Mouse (Mus musculus): ENCODE data around the gene Slc27a3. TPM values are rescaled to one million over a fixed set of nuclear protein-coding genes. Genes with fewer than 3 reads are reported as not detected.
"Not testable (repeated sequence)": the region's sequence is repeated elsewhere in the genome, so short reads cannot be mapped to it uniquely, and the experiment has no call there.

Gene Slc27a3
- total and polyA plus RNA-seq, 2 experiments from 2014 or later: 25.0 to 47.4 TPM

DNA sequence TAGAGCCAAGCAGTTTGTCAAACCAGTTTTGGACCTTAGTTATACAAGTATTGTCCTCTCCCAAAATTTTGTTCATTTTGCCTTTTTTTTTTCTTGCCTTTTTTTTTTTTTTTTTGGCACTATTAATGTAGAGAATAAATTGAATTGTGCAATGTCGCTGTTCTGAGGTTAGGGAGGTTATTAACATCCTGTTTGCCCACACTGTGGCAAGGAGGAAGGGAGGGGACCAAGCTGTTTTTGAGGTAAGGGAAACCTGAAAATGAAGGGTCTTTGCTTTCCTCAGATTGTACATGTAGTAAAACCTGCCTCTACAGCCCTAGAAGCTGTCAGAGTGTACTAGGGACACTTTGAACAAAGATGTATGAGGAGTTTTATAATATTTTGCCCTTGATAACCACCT lies 30.5 kb downstream of the Slc27a3 start:
- no peak overlapping the region for H3K9ac ChIP-seq
- H3K4me2 ChIP-seq (ENCODE audit: low read depth): no peak overlapping the region
- 96% methylated on average over 1 of the region's 1 CpGs for WGBS
- no peak overlapping the region for H3K4me3 ChIP-seq (ENCODE audit: low read depth, low read length)
- DNase-seq (no peak), ATAC-seq (no peak)
- no peaks in the 10 kb centered on the region for H3K4me1 ChIP-seq (ENCODE audit: insufficient read depth)
- no peaks in the 10 kb centered on the region for H3K9me3 ChIP-seq (ENCODE audit: low read length)
- no peaks in the 10 kb centered on the region for H3K27me3 ChIP-seq (ENCODE audit: insufficient read depth, low read length)
- no peak for TF ChIP-seq CTCF (IDR thresholded peaks at IDR 0.05; ENCODE audit: low read depth)
- H3K27ac ChIP-seq (ENCODE audit: low read depth, low read length): no peak overlapping the region
- H3K36me3 ChIP-seq (ENCODE audit: insufficient read depth): peaks cover 58% of the 10 kb centered on the region

DNA sequence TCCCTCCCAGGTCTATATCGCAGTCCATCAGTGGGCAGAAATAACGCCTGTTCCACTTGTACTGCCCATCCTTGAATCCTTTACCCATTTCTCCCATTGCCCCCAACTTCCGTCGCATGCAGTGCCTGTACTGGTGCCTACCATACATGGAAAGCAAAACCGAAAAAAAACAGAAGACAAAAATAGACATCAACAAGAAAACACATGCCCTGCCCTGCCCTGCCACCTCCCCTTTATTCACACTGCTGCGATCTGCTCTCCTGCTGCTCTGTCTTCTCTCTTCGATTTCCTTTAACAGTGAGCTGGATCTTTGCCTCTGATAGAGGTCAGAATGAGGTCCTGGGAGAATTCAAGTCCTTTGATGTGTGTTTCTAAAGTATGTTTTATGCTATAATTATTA lies 31.8 kb downstream of the Slc27a3 start:
- H3K4me3 ChIP-seq (ENCODE audit: low read depth, low read length): no peak overlapping the region
- H3K4me1 ChIP-seq (ENCODE audit: insufficient read depth): no peaks in the 10 kb centered on the region
- H3K4me2 ChIP-seq (ENCODE audit: low read depth): no peak overlapping the region
- no peaks in the 10 kb centered on the region for H3K9me3 ChIP-seq (ENCODE audit: low read length)
- no peak for TF ChIP-seq CTCF (IDR thresholded peaks at IDR 0.05; ENCODE audit: low read depth)
- H3K27ac ChIP-seq (ENCODE audit: low read depth, low read length): no peak overlapping the region
- DNase-seq (no peak), ATAC-seq (no peak)
- H3K36me3 ChIP-seq (ENCODE audit: insufficient read depth): peaks cover 71% of the 10 kb centered on the region
- no peaks in the 10 kb centered on the region for H3K27me3 ChIP-seq (ENCODE audit: insufficient read depth, low read length)
- WGBS: 90% methylated on average over 7 of the region's 7 CpGs
- no peak overlapping the region for H3K9ac ChIP-seq

GRCm38 (mm10) chr3:90347847-90348246 lies 41.9 kb downstream of the Slc27a3 start:
- peaks cover 29% of the 10 kb centered on the region for H3K36me3 ChIP-seq (ENCODE audit: insufficient read depth)
- WGBS: 97% methylated on average over 4 of the region's 4 CpGs
- H3K4me2 ChIP-seq (ENCODE audit: low read depth): no peak overlapping the region
- no peak overlapping the region for H3K9ac ChIP-seq
- no peak for TF ChIP-seq CTCF (IDR thresholded peaks at IDR 0.05; ENCODE audit: low read depth)
- no peak overlapping the region for H3K4me3 ChIP-seq (ENCODE audit: low read depth, low read length)
- no peaks in the 10 kb centered on the region for H3K4me1 ChIP-seq (ENCODE audit: insufficient read depth)
- no peaks in the 10 kb centered on the region for H3K9me3 ChIP-seq (ENCODE audit: low read length)
- no peak for ATAC-seq
- no peaks in the 10 kb centered on the region for H3K27me3 ChIP-seq (ENCODE audit: insufficient read depth, low read length)
- no peak overlapping the region for H3K27ac ChIP-seq (ENCODE audit: low read depth, low read length)
- DNase-seq: no peak

DNA sequence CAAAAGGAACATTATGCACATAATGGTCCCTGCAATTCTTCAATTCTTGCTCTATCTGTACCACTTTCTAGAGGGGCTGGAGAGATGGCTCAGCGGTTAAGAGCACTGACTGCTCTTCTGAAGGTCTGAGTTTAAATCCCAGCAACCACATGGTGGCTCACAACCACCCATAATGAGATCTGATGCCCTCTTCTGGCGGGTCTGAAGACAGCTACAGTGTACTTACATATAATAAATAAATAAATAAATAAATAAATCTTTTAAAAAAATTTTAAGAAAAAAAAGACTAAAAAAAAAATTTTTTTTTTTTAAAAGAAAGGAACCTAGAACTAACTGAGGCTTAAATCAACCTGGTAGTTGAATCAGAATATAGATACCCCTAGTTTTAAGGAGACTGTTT lies 46.9 kb downstream of the Slc27a3 start:
- not testable (repeated sequence) for H3K4me1 ChIP-seq (ENCODE audit: insufficient read depth); H3K9me3 ChIP-seq (ENCODE audit: low read length); H3K27ac ChIP-seq (ENCODE audit: low read depth, low read length); H3K27me3 ChIP-seq (ENCODE audit: insufficient read depth, low read length); H3K4me3 ChIP-seq (ENCODE audit: low read depth, low read length); DNase-seq; H3K36me3 ChIP-seq (ENCODE audit: insufficient read depth); H3K9ac ChIP-seq; ATAC-seq; H3K4me2 ChIP-seq (ENCODE audit: low read depth)
- 63% methylated on average over 2 of the region's 2 CpGs for WGBS

GRCm38 (mm10) chr3:90340177-90340576 lies 49.6 kb downstream of the Slc27a3 start:
- DNase-seq (no peak), ATAC-seq (no peak)
- Histone ChIP-seq H3K4me3 (ENCODE audit: low read depth, low read length) (no peak overlapping the region), H3K27me3 (ENCODE audit: insufficient read depth, low read length) (no peaks in the 10 kb centered on the region), H3K4me1 (ENCODE audit: insufficient read depth) (no peaks in the 10 kb centered on the region), H3K9me3 (ENCODE audit: low read length) (no peaks in the 10 kb centered on the region), H3K9ac (no peak overlapping the region), H3K27ac (ENCODE audit: low read depth, low read length) (no peak overlapping the region), H3K36me3 (ENCODE audit: insufficient read depth) (no peaks in the 10 kb centered on the region), H3K4me2 (ENCODE audit: low read depth) (no peak overlapping the region)
- TF ChIP-seq CTCF (IDR thresholded peaks at IDR 0.05; ENCODE audit: low read depth): no peak

DNA sequence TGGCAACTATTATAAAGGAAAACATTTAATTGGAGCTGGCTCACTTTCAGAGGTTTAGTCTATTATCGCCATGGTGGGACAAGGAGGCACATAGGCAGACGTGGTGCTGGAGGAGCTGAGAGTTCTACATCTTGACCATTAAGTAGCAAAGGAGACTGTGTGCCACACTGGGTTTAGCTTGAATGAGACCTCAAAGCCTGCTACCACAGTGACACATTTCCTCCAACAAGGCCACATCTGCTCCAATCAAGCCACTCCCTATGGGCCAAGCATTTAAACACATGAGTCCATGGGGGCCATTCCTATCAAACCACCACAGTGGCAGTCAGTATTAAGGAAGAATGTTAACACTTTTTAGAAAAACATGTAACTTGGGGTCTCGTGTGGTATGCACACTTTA lies 51.5 kb downstream of the Slc27a3 start:
- no peak overlapping the region for H3K4me2 ChIP-seq (ENCODE audit: low read depth)
- ATAC-seq (no peak), DNase-seq (no peak)
- no peaks in the 10 kb centered on the region for H3K9me3 ChIP-seq (ENCODE audit: low read length)
- WGBS: 48% methylated on average over 3 of the region's 3 CpGs
- no peak for TF ChIP-seq CTCF (IDR thresholded peaks at IDR 0.05; ENCODE audit: low read depth)
- no peaks in the 10 kb centered on the region for H3K4me1 ChIP-seq (ENCODE audit: insufficient read depth)
- H3K36me3 ChIP-seq (ENCODE audit: insufficient read depth): no peaks in the 10 kb centered on the region
- no peak overlapping the region for H3K9ac ChIP-seq
- H3K27ac ChIP-seq (ENCODE audit: low read depth, low read length): no peak overlapping the region
- no peak overlapping the region for H3K4me3 ChIP-seq (ENCODE audit: low read depth, low read length)
- H3K27me3 ChIP-seq (ENCODE audit: insufficient read depth, low read length): no peaks in the 10 kb centered on the region

DNA sequence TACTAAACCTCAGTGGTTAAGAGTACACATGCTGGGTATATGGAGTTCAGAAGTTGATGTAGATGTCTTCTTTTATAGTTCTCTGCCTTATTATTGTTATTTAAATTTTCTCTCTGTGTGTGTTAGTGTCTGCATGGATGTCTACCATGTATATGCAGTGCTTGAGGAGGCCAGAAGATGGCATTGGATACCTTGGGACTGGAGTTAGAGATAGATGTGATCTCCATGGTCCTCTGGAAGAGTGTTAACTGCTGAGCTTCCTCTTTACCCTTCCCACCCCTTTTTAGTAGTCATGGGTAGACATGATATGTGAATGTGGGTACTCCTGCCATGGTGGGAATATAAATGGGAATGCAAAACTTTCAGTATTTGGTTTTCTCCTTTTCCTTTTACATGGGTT lies 54.2 kb downstream of the Slc27a3 start:
- Histone ChIP-seq H3K4me1 (ENCODE audit: insufficient read depth) (no peaks in the 10 kb centered on the region), H3K27ac (ENCODE audit: low read depth, low read length) (no peak overlapping the region), H3K4me2 (ENCODE audit: low read depth) (no peak overlapping the region), H3K4me3 (ENCODE audit: low read depth, low read length) (no peak overlapping the region), H3K27me3 (ENCODE audit: insufficient read depth, low read length) (no peaks in the 10 kb centered on the region), H3K36me3 (ENCODE audit: insufficient read depth) (no peaks in the 10 kb centered on the region), H3K9ac (no peak overlapping the region), H3K9me3 (ENCODE audit: low read length) (no peaks in the 10 kb centered on the region)
- TF ChIP-seq CTCF (IDR thresholded peaks at IDR 0.05; ENCODE audit: low read depth): no peak
- DNase-seq (no peak), ATAC-seq (no peak)

Other genes with a start within 250 kb of the Slc27a3 start
- gene Rps27, start 176.3 kb downstream of the Slc27a3 start, total RNA-seq (2014; rRNA removed): 2,552 and 3,359 TPM in 2 replicates
- 824 and 1,232 TPM in 2 replicates for gene Rps27, start 176.3 kb downstream of the Slc27a3 start, polyA plus RNA-seq (2015; fragmentation: Nextera tagmentation; extraction: Ambion mirVana)
- 9.8 and 11.4 TPM in 2 replicates for gene Rab13, start 176.2 kb downstream of the Slc27a3 start, total RNA-seq (2014; rRNA removed)
- gene Rab13, start 176.2 kb downstream of the Slc27a3 start, polyA plus RNA-seq (2015; fragmentation: Nextera tagmentation; extraction: Ambion mirVana): 16.3 and 20.1 TPM in 2 replicates
- gene Jtb, start 158.3 kb downstream of the Slc27a3 start, total RNA-seq (2014; rRNA removed): 70.1 and 75.7 TPM in 2 replicates
- gene Jtb, start 158.3 kb downstream of the Slc27a3 start, polyA plus RNA-seq (2015; fragmentation: Nextera tagmentation; extraction: Ambion mirVana): 131 and 139 TPM in 2 replicates
- gene Creb3l4, start 146.4 kb downstream of the Slc27a3 start, total RNA-seq (2014; rRNA removed): 1.4 and 2.7 TPM in 2 replicates
- 0.91 and 1.0 TPM in 2 replicates for gene Creb3l4, start 146.4 kb downstream of the Slc27a3 start, polyA plus RNA-seq (2015; fragmentation: Nextera tagmentation; extraction: Ambion mirVana)
- gene Slc39a1, start 141.8 kb downstream of the Slc27a3 start, total RNA-seq (2014; rRNA removed): 68.1 and 72.0 TPM in 2 replicates
- 50.0 and 51.6 TPM in 2 replicates for gene Slc39a1, start 141.8 kb downstream of the Slc27a3 start, polyA plus RNA-seq (2015; fragmentation: Nextera tagmentation; extraction: Ambion mirVana)
- 13.9 and 17.2 TPM in 2 replicates for gene Crtc2, start 135.8 kb downstream of the Slc27a3 start, total RNA-seq (2014; rRNA removed)
- 12.9 and 14.7 TPM in 2 replicates for gene Crtc2, start 135.8 kb downstream of the Slc27a3 start, polyA plus RNA-seq (2015; fragmentation: Nextera tagmentation; extraction: Ambion mirVana)
- gene Dennd4b, start 124.8 kb downstream of the Slc27a3 start, total RNA-seq (2014; rRNA removed): 20.1 and 29.8 TPM in 2 replicates
- 4.4 and 5.1 TPM in 2 replicates for gene Dennd4b, start 124.8 kb downstream of the Slc27a3 start, polyA plus RNA-seq (2015; fragmentation: Nextera tagmentation; extraction: Ambion mirVana)
- gene Gatad2b, start 96.8 kb downstream of the Slc27a3 start, total RNA-seq (2014; rRNA removed): 29.5 and 34.1 TPM in 2 replicates
- gene Gatad2b, start 96.8 kb downstream of the Slc27a3 start, polyA plus RNA-seq (2015; fragmentation: Nextera tagmentation; extraction: Ambion mirVana): 6.9 and 12.6 TPM in 2 replicates
- gene Ints3, start 43.7 kb upstream of the Slc27a3 start, total RNA-seq (2014; rRNA removed): 49.7 and 51.5 TPM in 2 replicates
- 16.0 and 20.6 TPM in 2 replicates for gene Ints3, start 43.7 kb upstream of the Slc27a3 start, polyA plus RNA-seq (2015; fragmentation: Nextera tagmentation; extraction: Ambion mirVana)
- 2.7 and 6.9 TPM in 2 replicates for gene Npr1, start 75.9 kb upstream of the Slc27a3 start, total RNA-seq (2014; rRNA removed)
- 1.7 and 2.1 TPM in 2 replicates for gene Npr1, start 75.9 kb upstream of the Slc27a3 start, polyA plus RNA-seq (2015; fragmentation: Nextera tagmentation; extraction: Ambion mirVana)
- 199 and 239 TPM in 2 replicates for gene Ilf2, start 86.2 kb upstream of the Slc27a3 start, total RNA-seq (2014; rRNA removed)
- gene Ilf2, start 86.2 kb upstream of the Slc27a3 start, polyA plus RNA-seq (2015; fragmentation: Nextera tagmentation; extraction: Ambion mirVana): 170 and 191 TPM in 2 replicates
- gene Snapin, start 101.1 kb upstream of the Slc27a3 start, total RNA-seq (2014; rRNA removed): 41.4 and 48.2 TPM in 2 replicates
- 79.1 and 80.4 TPM in 2 replicates for gene Snapin, start 101.1 kb upstream of the Slc27a3 start, polyA plus RNA-seq (2015; fragmentation: Nextera tagmentation; extraction: Ambion mirVana)
- gene Chtop, start 119.6 kb upstream of the Slc27a3 start, total RNA-seq (2014; rRNA removed): 272 and 302 TPM in 2 replicates
- gene Chtop, start 119.6 kb upstream of the Slc27a3 start, polyA plus RNA-seq (2015; fragmentation: Nextera tagmentation; extraction: Ambion mirVana): 179 and 186 TPM in 2 replicates
- 16.1 and 33.6 TPM in 2 replicates for gene S100a1, start 124.5 kb upstream of the Slc27a3 start, total RNA-seq (2014; rRNA removed)
- 47.0 and 52.8 TPM in 2 replicates for gene S100a1, start 124.5 kb upstream of the Slc27a3 start, polyA plus RNA-seq (2015; fragmentation: Nextera tagmentation; extraction: Ambion mirVana)
- gene S100a13, start 124.5 kb upstream of the Slc27a3 start, total RNA-seq (2014; rRNA removed): 8.4 and 11.2 TPM in 2 replicates
- 16.1 and 20.5 TPM in 2 replicates for gene S100a13, start 124.5 kb upstream of the Slc27a3 start, polyA plus RNA-seq (2015; fragmentation: Nextera tagmentation; extraction: Ambion mirVana)
- gene S100a14, start 136.9 kb upstream of the Slc27a3 start, total RNA-seq (2014; rRNA removed): 0.08 TPM in 1 of 2 replicates, not detected in the other
- gene S100a14, start 136.9 kb upstream of the Slc27a3 start, polyA plus RNA-seq (2015; fragmentation: Nextera tagmentation; extraction: Ambion mirVana): not detected in 2 replicates
- 39.4 and 48.7 TPM in 2 replicates for gene S100a16, start 147.3 kb upstream of the Slc27a3 start, total RNA-seq (2014; rRNA removed)
- gene S100a16, start 147.3 kb upstream of the Slc27a3 start, polyA plus RNA-seq (2015; fragmentation: Nextera tagmentation; extraction: Ambion mirVana): 74.4 and 78.6 TPM in 2 replicates
- 0.10 and 0.23 TPM in 2 replicates for gene S100a3, start 170.6 kb upstream of the Slc27a3 start, total RNA-seq (2014; rRNA removed)
- gene S100a3, start 170.6 kb upstream of the Slc27a3 start, polyA plus RNA-seq (2015; fragmentation: Nextera tagmentation; extraction: Ambion mirVana): 0.51 and 0.52 TPM in 2 replicates
- not detected in 2 replicates for gene S100a2, start 200.3 kb upstream of the Slc27a3 start, total RNA-seq (2014; rRNA removed)
- not detected in 2 replicates for gene S100a2, start 200.3 kb upstream of the Slc27a3 start, polyA plus RNA-seq (2015; fragmentation: Nextera tagmentation; extraction: Ambion mirVana)
- not detected in 2 replicates for gene Gm42674, start 212.0 kb upstream of the Slc27a3 start, total RNA-seq (2014; rRNA removed)
- not detected in 2 replicates for gene Gm42674, start 212.0 kb upstream of the Slc27a3 start, polyA plus RNA-seq (2015; fragmentation: Nextera tagmentation; extraction: Ambion mirVana)
- 2.8 and 5.9 TPM in 2 replicates for gene S100a4, start 213.8 kb upstream of the Slc27a3 start, total RNA-seq (2014; rRNA removed)
- 2.1 and 2.4 TPM in 2 replicates for gene S100a4, start 213.8 kb upstream of the Slc27a3 start, polyA plus RNA-seq (2015; fragmentation: Nextera tagmentation; extraction: Ambion mirVana)
- gene S100a5, start 218.6 kb upstream of the Slc27a3 start, total RNA-seq (2014; rRNA removed): not detected in 2 replicates
- 0.79 TPM in 1 of 2 replicates, not detected in the other for gene S100a5, start 218.6 kb upstream of the Slc27a3 start, polyA plus RNA-seq (2015; fragmentation: Nextera tagmentation; extraction: Ambion mirVana)
- 17.9 and 18.1 TPM in 2 replicates for gene S100a6, start 222.9 kb upstream of the Slc27a3 start, total RNA-seq (2014; rRNA removed)
- gene S100a6, start 222.9 kb upstream of the Slc27a3 start, polyA plus RNA-seq (2015; fragmentation: Nextera tagmentation; extraction: Ambion mirVana): 34.9 and 40.7 TPM in 2 replicates